Mouse (Mus musculus): ENCODE data around the gene Adipoq.

GRCm38 (mm10) chr16:23130303-23130702 lies 16.0 kb upstream of the Adipoq start:
- TF ChIP-seq POLR2A (IDR thresholded peaks at IDR 0.05; ENCODE audit: insufficient read depth, low read depth, low read length): no peak
- TF ChIP-seq CTCF (IDR thresholded peaks at IDR 0.05): no peak

All from heart, adult 2 months (tissue).